Mouse (Mus musculus) right cerebral cortex, postnatal 4 days (tissue): ENCODE data around the gene Hpca.

Source experiments
- DNase-seq: peaks from one replicate; pipeline ENCODE4 v3.0.0-alpha.2; 2022

The Hpca gene

DNA sequence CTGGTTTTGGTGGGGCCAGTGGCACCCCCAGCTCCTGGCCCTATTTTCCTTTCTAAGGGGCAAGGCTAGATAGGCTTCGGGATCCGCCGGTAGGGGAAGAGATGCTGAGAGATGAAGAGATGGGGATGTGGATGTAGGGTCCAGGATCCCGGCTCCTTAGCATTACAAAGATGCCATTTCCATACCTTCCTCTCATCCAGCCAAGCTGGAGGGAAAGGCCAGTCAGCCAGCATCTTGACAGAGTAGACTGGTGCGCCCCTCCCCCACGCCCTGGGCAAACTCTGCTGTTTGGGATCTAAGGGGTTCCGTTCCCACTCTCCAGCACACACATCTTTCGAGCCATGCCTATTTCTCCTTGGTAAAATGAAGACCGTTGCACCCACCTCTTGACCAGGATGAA lies 15.8 kb downstream of the Hpca start:
- no peak for DNase-seq

DNA sequence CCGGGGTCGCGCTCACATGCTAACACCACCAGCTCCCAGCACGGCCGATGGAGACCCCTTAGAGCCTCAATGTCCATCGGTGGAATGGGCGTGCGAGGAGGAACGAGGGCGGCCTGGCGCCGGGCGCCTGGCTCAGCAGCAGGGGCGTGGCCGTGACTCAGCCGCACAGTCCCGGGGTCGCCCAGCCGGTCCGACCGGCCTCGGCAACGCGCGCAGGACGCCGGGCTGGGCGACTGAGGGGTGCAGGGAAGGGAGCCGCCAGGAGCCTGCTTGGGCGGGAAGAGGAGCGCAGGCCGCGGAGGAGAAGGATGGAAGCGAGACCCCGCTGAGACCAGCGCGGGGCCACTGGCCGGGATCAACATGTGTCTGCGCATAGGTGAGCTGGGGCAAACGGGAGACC lies 16.5 kb downstream of the Hpca start, which contains the start of gene Tmem54:
Gene Tmem54, plus strand, starts transcription at position 193 of the 400 bp plus-strand sequence.
- no peak for DNase-seq

DNA sequence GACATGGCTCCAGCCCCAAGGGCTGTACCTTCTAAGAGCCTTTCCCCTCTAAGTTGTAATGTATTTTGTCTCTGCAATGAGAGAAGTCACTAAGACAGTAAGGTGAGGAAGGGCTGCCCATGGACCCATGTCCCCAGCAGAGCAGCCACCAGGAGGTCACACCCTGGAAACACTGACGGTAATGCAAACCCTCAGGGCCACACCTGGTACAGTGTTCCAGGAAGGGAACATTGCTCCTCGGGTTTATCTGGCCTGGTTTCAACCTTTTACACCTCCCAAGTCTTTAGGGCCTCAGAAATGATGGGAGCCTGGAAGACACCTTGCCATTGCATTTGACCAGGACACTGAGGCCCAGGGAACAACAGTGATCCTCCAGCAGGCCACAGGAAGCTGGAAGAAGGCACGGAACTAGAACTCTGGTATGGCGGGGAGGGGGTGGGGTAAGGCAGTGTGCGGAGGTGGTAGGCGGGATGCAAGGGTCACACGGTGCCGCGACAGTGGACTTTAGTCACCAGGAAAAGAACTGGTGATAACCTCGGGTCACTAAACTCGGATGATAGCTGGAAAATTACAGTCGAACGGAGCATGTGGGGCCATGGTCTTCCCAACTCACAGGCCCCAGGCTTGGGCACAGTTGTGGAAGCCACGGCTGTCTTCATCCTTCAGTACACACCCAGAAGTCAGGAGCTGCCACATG lies 19.6 kb downstream of the Hpca start:
- DNase-seq, result no peak

DNA sequence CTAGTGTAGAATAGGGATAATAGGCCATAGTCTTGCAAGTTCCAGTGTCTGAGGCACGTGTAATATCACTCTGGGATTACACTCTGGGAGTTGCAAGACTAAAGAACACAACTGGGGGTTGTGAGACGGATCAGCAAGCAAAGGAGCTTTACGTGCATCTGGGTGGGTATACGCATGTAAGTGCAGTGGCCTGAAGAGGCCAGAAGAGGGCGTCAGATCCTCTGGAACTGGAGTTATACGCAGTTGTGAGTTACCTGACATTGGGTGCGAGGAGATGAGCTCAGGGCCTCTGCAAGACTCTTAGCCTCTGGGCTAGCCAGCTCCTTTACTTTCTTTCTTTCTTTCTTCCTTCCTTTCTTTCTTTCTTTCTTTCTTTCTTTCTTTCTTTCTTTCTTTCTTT lies 24.8 kb downstream of the Hpca start:
- DNase-seq, result no peak

DNA sequence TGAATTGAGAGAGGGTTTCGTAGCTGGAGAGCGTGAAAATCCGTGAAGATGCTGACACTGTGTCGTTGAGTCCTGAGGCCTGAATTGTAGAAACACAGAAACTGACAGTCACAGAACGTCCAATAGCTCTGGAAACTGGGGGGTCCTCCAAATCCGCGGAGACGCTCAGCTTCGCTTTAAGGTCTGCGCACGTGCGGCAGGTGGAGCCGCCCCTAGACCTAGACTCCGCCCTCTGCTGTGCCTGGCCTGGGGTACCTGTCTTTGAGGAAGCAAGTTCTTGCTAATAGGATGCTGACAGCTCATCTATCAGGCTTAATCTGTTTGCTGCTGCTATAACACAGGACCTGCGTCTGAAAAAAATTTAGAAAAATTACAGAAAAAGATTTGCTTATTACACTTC lies 26.6 kb downstream of the Hpca start:
- no peak for DNase-seq

DNA sequence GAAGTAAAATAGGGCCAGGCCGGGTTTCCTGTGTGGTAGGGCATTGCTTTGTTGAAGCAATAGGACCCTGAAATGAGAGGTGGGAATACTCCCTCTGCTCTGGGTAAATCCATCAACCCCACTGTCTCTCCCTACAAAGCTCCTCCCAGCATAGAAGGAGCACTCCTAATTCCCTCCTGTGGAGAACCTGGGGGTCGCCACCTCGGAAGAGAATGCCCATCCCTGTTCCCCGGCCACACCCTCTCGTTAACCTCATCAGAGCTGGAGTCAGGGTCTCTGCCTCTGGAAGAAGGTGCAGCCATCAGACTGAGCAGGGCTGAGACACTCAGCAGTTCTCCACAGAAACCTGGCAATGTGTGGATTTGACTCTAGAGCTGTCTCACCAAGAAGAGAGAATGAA lies 34.0 kb downstream of the Hpca start:
- no peak for DNase-seq

DNA sequence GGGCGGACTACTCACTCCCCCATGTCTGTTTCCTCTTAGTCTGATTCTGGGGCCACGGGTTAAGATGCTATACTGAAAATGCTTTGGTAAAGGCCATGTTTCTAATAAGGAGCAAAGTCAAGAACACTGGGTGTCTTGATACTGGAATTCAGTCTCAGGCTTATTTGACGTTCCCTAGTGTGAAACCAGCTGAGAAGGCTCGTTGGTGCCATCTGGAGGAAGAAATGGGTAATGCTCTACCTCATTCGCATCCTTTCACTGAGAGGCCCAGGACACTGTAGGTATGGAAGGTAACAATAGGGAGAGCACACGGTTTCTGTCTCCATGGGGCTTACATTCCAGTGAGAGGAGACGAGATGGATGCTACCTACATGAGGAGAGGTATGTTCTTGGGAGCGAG lies 35.8 kb downstream of the Hpca start:
- DNase-seq, result peak; percentile 73

DNA sequence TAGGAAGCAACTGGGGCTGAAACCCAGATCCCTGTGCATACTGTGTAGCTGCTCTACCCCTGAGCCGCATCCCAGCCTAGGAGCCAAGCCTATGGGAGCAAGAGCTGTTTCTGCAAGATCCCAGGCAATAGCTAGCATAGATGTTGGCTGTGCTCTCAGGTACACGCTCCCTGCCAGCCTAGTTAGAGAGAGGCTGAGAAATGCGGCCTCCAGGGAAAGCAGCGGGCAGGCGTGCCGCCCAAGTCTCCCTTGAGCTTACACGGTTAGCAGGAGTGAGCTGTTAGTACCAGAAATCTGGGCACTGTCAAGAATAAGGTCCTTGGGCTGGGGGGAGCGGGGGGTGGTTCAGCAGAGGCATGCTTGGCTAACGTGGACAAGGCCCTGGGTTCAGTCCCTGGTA lies 36.9 kb downstream of the Hpca start:
- DNase-seq, result no peak

DNA sequence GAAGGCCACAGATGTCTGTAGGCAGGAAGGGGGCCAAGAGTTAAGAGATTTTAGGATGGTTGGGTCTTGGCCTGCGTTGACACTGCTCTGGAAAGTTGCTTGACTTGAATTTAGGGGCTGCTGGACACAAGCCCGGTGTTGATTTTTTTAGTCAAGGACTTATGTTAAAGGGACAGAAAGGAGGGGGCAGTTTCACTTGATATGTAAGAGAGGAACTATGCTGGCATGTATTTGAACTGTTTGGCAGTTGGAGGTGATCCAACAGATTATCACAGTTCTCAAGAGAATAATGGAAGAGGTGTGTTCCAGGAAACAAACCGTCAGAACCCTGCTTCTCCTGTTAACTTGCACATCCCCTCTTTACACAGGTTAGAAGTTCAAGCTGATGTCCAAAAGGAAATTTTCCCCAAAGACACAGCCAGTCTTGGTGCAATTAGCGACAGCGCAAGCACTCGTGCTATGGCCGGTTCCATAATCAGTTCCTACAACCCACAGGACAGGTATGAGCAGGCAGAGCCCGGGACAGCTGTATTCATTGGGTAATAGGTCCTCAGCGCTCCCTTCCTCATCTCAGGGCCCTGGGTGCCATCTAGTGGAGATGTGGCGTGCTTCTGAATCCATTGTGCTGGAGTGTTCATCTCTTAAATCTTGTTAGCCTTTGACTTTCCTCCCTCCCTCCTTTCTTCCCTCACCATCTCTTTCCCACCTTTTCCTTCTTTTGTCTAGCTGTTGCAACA lies 39.3 kb downstream of the Hpca start:
- DNase-seq, result peak; percentile 63

DNA sequence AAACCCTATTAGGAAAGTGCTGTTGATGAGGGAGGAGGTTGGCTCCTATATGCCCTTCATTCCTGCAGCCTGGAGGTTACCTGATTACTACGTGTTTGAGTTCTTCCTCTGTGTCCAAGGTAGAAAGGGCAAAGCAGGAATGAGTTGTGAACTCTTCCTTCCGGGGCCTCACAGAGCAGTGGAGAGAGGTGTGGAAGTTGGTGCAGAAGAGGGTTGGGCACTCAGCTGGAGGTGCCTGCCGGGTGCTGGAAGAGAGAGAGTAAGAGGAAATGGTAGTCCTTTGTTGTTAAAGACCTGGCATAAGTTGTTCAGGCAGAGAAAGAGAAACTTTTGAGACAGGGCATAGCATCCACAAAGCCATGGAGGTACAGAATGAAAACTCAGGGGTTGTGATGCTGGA lies 39.9 kb downstream of the Hpca start:
- DNase-seq, result no peak

DNA sequence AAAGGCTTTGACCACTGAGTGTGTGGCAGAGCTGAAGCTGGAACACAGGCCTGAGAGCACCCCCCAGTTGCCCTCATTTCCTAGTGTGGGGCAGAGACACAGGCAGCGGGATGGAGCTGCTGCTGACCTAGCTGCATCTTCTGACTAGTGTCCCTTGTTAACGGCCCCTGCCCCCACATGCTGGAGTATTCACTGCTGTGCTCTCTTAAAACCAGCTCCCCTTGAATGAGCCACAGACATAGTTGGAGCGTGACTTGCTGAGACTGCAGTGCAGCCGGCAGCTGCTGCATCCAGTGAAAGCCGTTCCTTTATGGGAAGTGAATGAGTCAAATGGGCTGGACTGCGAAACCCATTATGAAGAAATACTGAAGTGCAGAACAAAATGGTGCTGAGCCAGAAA lies 40.3 kb downstream of the Hpca start:
- no peak for DNase-seq

DNA sequence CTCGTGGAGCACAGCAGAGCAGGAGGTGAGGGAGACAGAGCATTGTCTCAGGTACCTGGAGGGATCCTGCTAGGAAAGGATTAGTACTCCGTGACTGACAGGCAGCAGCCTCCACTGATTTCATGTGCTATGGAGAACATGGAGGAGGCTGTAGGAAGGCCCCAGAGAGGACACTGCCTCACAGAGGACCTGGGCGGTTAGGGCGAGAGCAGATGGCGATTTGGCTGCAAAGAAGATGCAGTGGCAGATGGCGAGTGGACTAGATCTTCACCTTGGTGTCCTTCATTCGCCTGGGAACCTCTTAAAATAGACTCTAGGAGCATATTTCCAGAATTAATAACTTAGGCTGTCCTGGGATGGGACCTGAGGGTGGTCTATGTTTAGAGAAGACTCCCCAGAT lies 40.8 kb downstream of the Hpca start:
- no peak for DNase-seq

DNA sequence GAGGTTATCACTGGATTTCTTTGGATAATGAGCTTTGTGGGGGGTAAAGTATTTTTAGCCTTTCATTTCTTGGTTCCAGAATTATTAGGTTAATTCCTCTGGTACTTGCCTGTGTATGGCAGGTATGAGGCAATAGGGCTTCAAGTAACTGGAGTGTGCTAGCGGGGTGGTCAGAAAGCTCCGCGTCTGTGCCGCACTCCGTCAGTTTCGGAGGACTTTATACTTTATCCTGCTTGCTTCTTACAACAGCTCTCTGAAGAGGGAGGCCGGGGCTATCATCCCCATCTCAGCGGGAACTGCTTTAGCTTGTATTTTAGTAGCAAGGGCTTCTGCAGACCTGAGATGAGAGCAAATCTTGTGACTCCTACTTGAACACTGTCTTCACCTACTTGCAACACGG lies 42.7 kb downstream of the Hpca start:
- DNase-seq, result no peak

DNA sequence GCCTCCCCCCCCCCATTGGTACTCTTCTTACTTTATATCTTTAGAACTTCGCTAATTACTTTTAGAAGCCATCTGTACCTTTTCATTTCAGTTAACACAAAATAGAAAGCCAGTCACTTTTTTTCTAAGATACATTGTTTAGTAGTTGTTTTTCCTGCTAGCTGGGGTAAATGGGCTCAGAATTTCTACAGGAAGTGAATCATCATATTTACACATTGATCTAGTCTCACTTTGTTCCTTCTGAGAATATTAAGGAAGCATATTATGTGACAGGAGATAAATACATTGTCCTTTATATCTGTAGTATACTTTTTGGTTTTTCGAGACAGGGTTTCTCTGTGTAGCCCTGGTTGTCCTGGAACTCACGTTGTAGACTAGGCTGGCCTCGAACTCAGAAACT lies 53.0 kb downstream of the Hpca start:
- DNase-seq, result no peak

DNA sequence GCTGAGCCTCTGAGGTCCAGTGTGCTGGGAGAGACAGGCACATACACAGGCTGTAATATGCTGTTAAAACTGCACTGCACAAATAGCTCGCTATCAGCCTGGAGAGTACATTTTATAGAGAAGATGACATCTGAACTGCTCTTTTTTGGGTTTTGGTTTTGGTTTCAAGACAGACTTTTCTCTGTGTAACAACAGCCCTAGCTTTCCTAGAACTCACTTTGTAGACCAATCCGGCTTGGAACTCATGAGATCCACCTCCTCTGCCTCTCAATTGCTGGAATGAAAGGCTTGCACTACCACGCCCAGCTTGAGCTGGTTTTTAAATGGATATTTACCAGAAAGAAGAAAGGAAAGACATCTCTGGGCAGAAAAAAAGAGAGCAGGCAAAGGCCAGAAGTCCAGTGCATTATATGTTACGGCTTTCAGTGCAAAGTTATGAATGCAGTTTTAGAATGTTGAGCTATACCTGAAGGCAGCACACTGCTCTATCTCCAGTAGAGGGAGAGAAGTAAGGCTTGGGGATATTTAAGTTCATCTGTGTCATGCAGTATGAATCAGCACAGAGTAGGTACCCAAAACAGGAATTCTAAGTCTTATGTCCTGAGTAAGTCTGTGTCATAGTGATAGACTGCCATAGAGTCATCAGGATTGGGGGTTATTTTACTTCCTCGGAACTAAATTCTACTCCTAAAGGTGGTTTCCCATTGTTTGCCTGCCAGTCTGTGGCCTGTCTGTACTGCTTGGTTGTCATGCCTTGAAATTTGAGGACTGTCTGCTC lies 54.0 kb downstream of the Hpca start:
- no peak for DNase-seq

DNA sequence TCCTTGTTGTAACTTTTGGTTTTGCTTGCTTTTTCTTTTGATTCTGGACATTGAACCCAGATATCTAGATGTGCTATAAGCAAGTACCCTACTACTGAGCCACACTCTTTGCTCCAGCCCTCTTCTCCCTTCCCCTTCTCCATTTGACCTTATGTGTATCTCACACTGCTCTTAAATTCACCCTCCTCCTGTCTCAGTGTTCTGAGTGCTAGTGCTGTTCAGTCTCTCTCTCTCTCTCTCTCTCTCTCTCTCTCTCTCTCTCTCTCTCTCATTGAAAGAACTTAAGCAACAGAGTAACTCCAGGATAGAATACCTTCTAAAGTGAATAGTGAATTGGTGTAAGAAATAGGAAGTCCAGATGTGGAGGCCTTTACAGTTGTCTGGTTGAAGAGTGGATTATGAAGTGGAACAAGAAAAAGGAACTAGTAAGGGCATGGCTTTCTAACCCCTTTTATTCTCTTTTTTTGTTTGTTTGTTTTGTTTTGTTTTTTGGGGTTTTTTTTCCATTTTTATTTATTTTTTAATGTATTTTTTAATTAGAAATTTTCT lies 56.1 kb downstream of the Hpca start:
- no peak for DNase-seq

DNA sequence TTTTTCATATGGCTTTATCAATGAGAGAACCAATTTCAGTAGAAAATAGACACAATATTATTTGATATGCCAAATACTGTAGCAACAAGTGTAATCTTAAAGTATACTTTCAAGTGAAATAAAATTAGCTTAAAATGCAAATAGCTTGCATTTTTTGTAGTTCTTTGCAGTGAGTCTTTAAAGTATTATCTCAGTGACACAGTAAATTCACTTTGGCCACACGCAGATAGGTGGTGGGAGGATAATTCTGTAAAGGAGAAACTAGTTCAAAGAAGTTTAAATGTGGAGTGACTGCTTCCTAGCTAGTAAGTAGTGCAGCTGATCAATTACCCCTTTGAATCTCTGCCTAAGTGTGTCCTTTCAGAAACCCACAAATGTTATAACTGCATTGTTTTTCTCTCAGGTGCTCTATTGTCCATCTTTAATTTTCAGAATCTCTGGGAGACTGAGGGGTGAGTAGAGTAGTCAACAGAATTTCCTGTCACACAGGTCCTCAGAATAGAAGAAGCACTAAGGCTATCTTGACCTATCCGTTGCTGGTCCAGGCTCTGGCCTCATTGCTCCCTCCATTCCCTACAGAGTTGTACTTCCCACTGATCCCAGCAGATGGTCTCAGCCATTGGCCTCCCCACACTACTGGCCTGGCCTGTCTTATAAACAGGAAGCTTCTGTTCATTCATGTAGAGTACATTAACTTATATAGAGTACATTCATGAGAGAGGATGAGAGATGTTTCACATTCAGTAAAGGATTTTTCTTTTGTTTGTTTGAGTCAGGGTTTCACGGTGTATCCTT lies 59.4 kb downstream of the Hpca start:
- no peak for DNase-seq
